Mouse (Mus musculus) erythroblast, embryonic 14.5 days (primary cell): ENCODE measurements around the gene 6430571L13Rik.

Source experiments
- GATA1 ChIP-seq: IDR thresholded peaks from 2 replicates; pipeline ENCODE4 v1.6.1; 2012; ENCODE audit warnings: low read length, inconsistent platforms, mixed read lengths
- TAL1 ChIP-seq: IDR thresholded peaks from 3 replicates; pipeline ENCODE4 v1.6.1; 2012; ENCODE audit warnings: low read length, inconsistent platforms, mixed read lengths

DNA sequence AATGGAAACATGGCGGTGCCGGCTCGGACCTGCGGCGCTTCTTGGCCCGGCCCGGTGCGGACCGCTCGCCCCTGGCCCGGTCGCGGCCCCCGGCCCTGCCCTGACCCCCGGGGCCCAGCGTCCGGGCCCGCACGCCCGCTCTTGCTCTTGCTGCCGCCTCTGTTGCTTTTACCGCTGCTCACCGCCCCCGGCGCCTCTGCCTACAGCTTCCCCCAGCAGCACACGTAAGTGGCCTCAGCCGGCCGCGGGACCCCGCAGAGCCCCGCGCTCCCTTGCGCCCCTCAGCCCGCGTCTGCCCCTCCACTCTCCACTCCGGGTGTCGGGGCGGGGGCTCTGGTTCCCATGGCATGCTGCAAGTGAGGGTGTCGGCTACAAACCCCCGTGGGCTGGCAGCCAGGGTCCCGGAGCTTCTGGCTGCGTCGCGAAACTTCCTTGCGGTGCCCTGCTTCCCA is 59.7 kb downstream of the 6430571L13Rik start:
- TF ChIP-seq GATA1 = no peak
- no peak for TF ChIP-seq TAL1
